Mouse (Mus musculus) small intestine, adult 2 months (tissue): ENCODE data around the gene Tmem108.

Experiments
- CTCF ChIP-seq: fragments of 200-500 bp; IDR thresholded peaks from 2 replicates; pipeline ENCODE4 v1.5.1; 2012; ENCODE audit warnings: low read depth, mild to moderate bottlenecking, control low read depth, inconsistent platforms, low read length, moderate library complexity, mixed read lengths; ENCODE audit not compliant: insufficient replicate concordance, insufficient read length; ENCODE audit errors: extremely low read depth
- POLR2A ChIP-seq: fragments of 200-500 bp; IDR thresholded peaks from 2 replicates; pipeline ENCODE4 v1.6.1; 2012; ENCODE audit warnings: low read depth, mild to moderate bottlenecking, control low read depth, inconsistent platforms, low read length, moderate library complexity

- no peak for TF ChIP-seq CTCF
- no peak for TF ChIP-seq POLR2A
These were observed 19.8 kb upstream of the Tmem108 start for GRCm38 (mm10) chr9:103781407-103781806.
